Mouse (Mus musculus) forelimb bud, embryonic 11.5 days (tissue): ENCODE results near the gene Izumo1r.
A peak's percentile ranks its signal among the peaks of the same experiment; 100 is the strongest.

Experiments
- DNase-seq: peaks from one replicate; pipeline ENCODE4 v3.0.0-alpha.2; 2012; ENCODE audit warnings: low read depth, low spot score

The Izumo1r gene

GRCm38 (mm10) chr9:14866957-14867356, 36.8 kb downstream of the Izumo1r start:
- peak; percentile 37 for DNase-seq

GRCm38 (mm10) chr9:14864726-14865125, 39.0 kb downstream of the Izumo1r start:
- DNase-seq, result no peak

GRCm38 (mm10) chr9:14863126-14863525, 40.6 kb downstream of the Izumo1r start:
- no peak for DNase-seq

GRCm38 (mm10) chr9:14859868-14860639, 43.7 kb downstream of the Izumo1r start, which contains the start of gene Gpr83:
Gpr83 (plus strand) TSS chr9:14860210.
- peak; percentile 55 for DNase-seq

GRCm38 (mm10) chr9:14858782-14859181, 45.0 kb downstream of the Izumo1r start:
- no peak for DNase-seq

GRCm38 (mm10) chr9:14858170-14858706, 45.5 kb downstream of the Izumo1r start:
- no peak for DNase-seq

- no peak for DNase-seq
These were observed 46.7 kb downstream of the Izumo1r start for GRCm38 (mm10) chr9:14856922-14857654.

GRCm38 (mm10) chr9:14854585-14854984, 49.2 kb downstream of the Izumo1r start:
- no peak for DNase-seq

GRCm38 (mm10) chr9:14848267-14848935, 55.3 kb downstream of the Izumo1r start:
- DNase-seq, result no peak

- no peak for DNase-seq
These were observed 57.3 kb downstream of the Izumo1r start for GRCm38 (mm10) chr9:14846428-14846827.

GRCm38 (mm10) chr9:14843901-14844300, 59.8 kb downstream of the Izumo1r start:
- no peak for DNase-seq

- DNase-seq, result no peak
These were observed 60.4 kb downstream of the Izumo1r start for GRCm38 (mm10) chr9:14843311-14843857.

GRCm38 (mm10) chr9:14841878-14842761, 61.6 kb downstream of the Izumo1r start:
- DNase-seq, result peak; percentile 25

GRCm38 (mm10) chr9:14839970-14840369, 63.8 kb downstream of the Izumo1r start:
- no peak for DNase-seq

GRCm38 (mm10) chr9:14839527-14839926, 64.2 kb downstream of the Izumo1r start:
- no peak for DNase-seq
